In the genomic region with DNA sequence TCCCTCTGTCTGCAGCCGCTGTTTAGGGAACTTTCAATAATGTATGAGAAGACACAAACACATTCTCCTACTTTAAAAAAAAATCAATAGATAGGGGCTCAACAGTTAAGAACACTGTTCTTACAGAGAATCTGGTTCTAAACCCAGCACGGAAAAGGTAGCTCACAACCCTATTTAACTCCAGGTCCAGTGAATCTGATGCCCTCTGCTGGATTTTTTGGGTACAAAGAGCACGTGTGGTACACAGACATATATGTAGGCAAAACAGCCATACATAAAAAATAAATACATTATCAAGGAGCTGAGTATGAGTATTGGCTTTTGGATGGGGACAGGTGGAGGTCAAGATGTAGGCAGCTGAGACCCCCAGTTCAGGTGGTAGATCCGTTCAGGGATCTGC, we compare ENCODE assay signal across 9 mouse cellular contexts. TPM values are rescaled to one million over a fixed set of nuclear protein-coding genes. Genes with fewer than 3 reads are reported as not detected.
A peak's percentile ranks its signal among the peaks of the same experiment; 100 is the strongest.
DNase-seq lines count a peak whose midpoint lies in the region; ATAC-seq and TF ChIP-seq lines count a peak whose summit lies in the region.
"Had no signal": no experiment of that assay in that cellular context is flagged by ENCODE, and none has a peak within 500 bp of the region (broad histone marks: within the 10 kb centered on the region; RNA-seq: fewer than 3 reads in every experiment).

No protein-coding gene starts in this region.

- H3K4me3 ChIP-seq in kidney, postnatal 0 days (replicated peaks; ENCODE audit: low read depth, low read length): no peak overlapping the region
- H3K4me3 ChIP-seq in kidney, embryonic 15.5 days (replicated peaks): no peak overlapping the region
- H3K4me3 ChIP-seq in embryonic facial prominence, embryonic 14.5 days (ENCODE audit: low read depth, low read length): no peak overlapping the region
- no peak overlapping the region for H3K4me3 ChIP-seq in forebrain, embryonic 12.5 days (replicated peaks)
- H3K4me3 ChIP-seq in forebrain, embryonic 15.5 days: no peak overlapping the region
- H3K4me3 ChIP-seq: limb, embryonic 13.5 days had no signal

- no peaks in the 10 kb centered on the region for H3K9me3 ChIP-seq in kidney, postnatal 0 days (replicated peaks; ENCODE audit: low read length)
- no peaks in the 10 kb centered on the region for H3K9me3 ChIP-seq in kidney, embryonic 15.5 days (replicated peaks)
- H3K9me3 ChIP-seq in embryonic facial prominence, embryonic 14.5 days (ENCODE audit: control insufficient read depth, low read length): no peaks in the 10 kb centered on the region
- no peaks in the 10 kb centered on the region for H3K9me3 ChIP-seq in forebrain, embryonic 12.5 days
- no peaks in the 10 kb centered on the region for H3K9me3 ChIP-seq in forebrain, embryonic 15.5 days
- H3K9me3 ChIP-seq: limb, embryonic 13.5 days had no signal

- no peaks in the 10 kb centered on the region for H3K27me3 ChIP-seq in kidney, postnatal 0 days (ENCODE audit: insufficient read depth, low read length)
- no peaks in the 10 kb centered on the region for H3K27me3 ChIP-seq in kidney, embryonic 15.5 days
- H3K27me3 ChIP-seq in embryonic facial prominence, embryonic 14.5 days (replicated peaks; ENCODE audit: control insufficient read depth, insufficient read depth, low read length): no peaks in the 10 kb centered on the region
- H3K27me3 ChIP-seq in forebrain, embryonic 12.5 days: no peaks in the 10 kb centered on the region
- H3K27me3 ChIP-seq in forebrain, embryonic 15.5 days: no peaks in the 10 kb centered on the region
- H3K27me3 ChIP-seq: limb, embryonic 13.5 days had no signal

- H3K4me1 ChIP-seq in kidney, postnatal 0 days (replicated peaks; ENCODE audit: insufficient read depth, low read length): no peaks in the 10 kb centered on the region
- H3K4me1 ChIP-seq in kidney, embryonic 15.5 days: no peaks in the 10 kb centered on the region
- no peaks in the 10 kb centered on the region for H3K4me1 ChIP-seq in embryonic facial prominence, embryonic 14.5 days (ENCODE audit: control insufficient read depth, insufficient read depth, low read length)
- H3K4me1 ChIP-seq in forebrain, embryonic 12.5 days: no peaks in the 10 kb centered on the region
- no peaks in the 10 kb centered on the region for H3K4me1 ChIP-seq in forebrain, embryonic 15.5 days
- H3K4me1 ChIP-seq: limb, embryonic 13.5 days had no signal

- no peak overlapping the region for H3K9ac ChIP-seq in kidney, postnatal 0 days (ENCODE audit: low read depth, low read length)
- H3K9ac ChIP-seq in kidney, embryonic 15.5 days: no peak overlapping the region
- H3K9ac ChIP-seq in embryonic facial prominence, embryonic 14.5 days (ENCODE audit: low read depth, low read length): no peak overlapping the region
- no peak overlapping the region for H3K9ac ChIP-seq in forebrain, embryonic 12.5 days
- no peak overlapping the region for H3K9ac ChIP-seq in forebrain, embryonic 15.5 days (replicated peaks)
- H3K9ac ChIP-seq: limb, embryonic 13.5 days had no signal

- ATAC-seq in kidney, postnatal 0 days (replicated peaks; ENCODE audit: low FRiP score, low read depth): no peak
- no peak for ATAC-seq in kidney, embryonic 15.5 days (replicated peaks; ENCODE audit: low FRiP score)
- peak; percentile 51 for ATAC-seq in CD4-positive, CD25-positive, alpha-beta regulatory T cell, adult 4 months
- no peak for ATAC-seq in embryonic facial prominence, embryonic 14.5 days (ENCODE audit: low read depth)
- no peak for ATAC-seq in forebrain, embryonic 12.5 days (ENCODE audit: low FRiP score)
- no peak for ATAC-seq in forebrain, embryonic 15.5 days (replicated peaks)

- peak; percentile 78 for TF ChIP-seq CTCF in kidney, postnatal 0 days (IDR thresholded peaks at IDR 0.05; ENCODE audit: low read depth)

- no peak overlapping the region for H3K4me2 ChIP-seq in kidney, postnatal 0 days (ENCODE audit: low read length)
- H3K4me2 ChIP-seq in kidney, embryonic 15.5 days: no peak overlapping the region
- H3K4me2 ChIP-seq in embryonic facial prominence, embryonic 14.5 days (ENCODE audit: low read depth, low read length): no peak overlapping the region
- no peak overlapping the region for H3K4me2 ChIP-seq in forebrain, embryonic 12.5 days
- H3K4me2 ChIP-seq in forebrain, embryonic 15.5 days (replicated peaks): no peak overlapping the region
- H3K4me2 ChIP-seq: limb, embryonic 13.5 days had no signal

- DNase-seq in kidney, postnatal 0 days (ENCODE audit: low spot score): peak; percentile 71
- DNase-seq in Muller cell, postnatal 12 days (ENCODE audit: inconsistent ontology term): peak; percentile 13
- peak; percentile 63 for DNase-seq in embryonic facial prominence, embryonic 14.5 days (ENCODE audit: low spot score)
- DNase-seq in spleen, postnatal 36 days (ENCODE audit: low spot score in 2 of 2): peak; percentile 18 to 24

- H3K36me3 ChIP-seq in kidney, postnatal 0 days (ENCODE audit: insufficient read depth, low read length): no peaks in the 10 kb centered on the region
- H3K36me3 ChIP-seq in kidney, embryonic 15.5 days: no peaks in the 10 kb centered on the region
- no peaks in the 10 kb centered on the region for H3K36me3 ChIP-seq in embryonic facial prominence, embryonic 14.5 days (ENCODE audit: control insufficient read depth, insufficient read depth, low read length)
- no peaks in the 10 kb centered on the region for H3K36me3 ChIP-seq in forebrain, embryonic 12.5 days (replicated peaks)
- H3K36me3 ChIP-seq in forebrain, embryonic 15.5 days: no peaks in the 10 kb centered on the region
- H3K36me3 ChIP-seq: limb, embryonic 13.5 days had no signal

- H3K27ac ChIP-seq in kidney, postnatal 0 days: no peak overlapping the region
- no peak overlapping the region for H3K27ac ChIP-seq in kidney, embryonic 15.5 days
- no peak overlapping the region for H3K27ac ChIP-seq in embryonic facial prominence, embryonic 14.5 days (replicated peaks; ENCODE audit: low read depth, low read length)
- H3K27ac ChIP-seq in forebrain, embryonic 12.5 days: no peak overlapping the region
- no peak overlapping the region for H3K27ac ChIP-seq in forebrain, embryonic 15.5 days (replicated peaks)
- H3K27ac ChIP-seq: limb, embryonic 13.5 days had no signal

- 59% methylated on average over 4 of the region's 4 CpGs for WGBS in kidney, postnatal 0 days
- WGBS in kidney, embryonic 15.5 days: 55% methylated on average over 4 of the region's 4 CpGs
- 43% methylated on average over 4 of the region's 4 CpGs for WGBS in embryonic facial prominence, embryonic 14.5 days
- 57% methylated on average over 4 of the region's 4 CpGs for WGBS in forebrain, embryonic 12.5 days
- WGBS in forebrain, embryonic 15.5 days: 49% methylated on average over 4 of the region's 4 CpGs

RNA-seq across cellular contexts. Expression of a gene that starts 29.9 kb away (rescaled TPM):
- polyA plus RNA-seq in kidney, postnatal 0 days (2015; fragmentation: Nextera tagmentation; extraction: Ambion mirVana): 16.9 and 17.8 TPM in 2 replicates
- 17.2 and 18.9 TPM in 2 replicates for polyA plus RNA-seq in kidney, embryonic 15.5 days (2015; fragmentation: Nextera tagmentation; extraction: Ambion mirVana)
- 1 to 10 TPM; 5.1 to 8.6 TPM for polyA plus RNA-seq in CD4-positive, CD25-positive, alpha-beta regulatory T cell, adult 4 months (2017; shearing (Covaris generic))
- 18.7 and 19.1 TPM in 2 replicates for polyA plus RNA-seq in embryonic facial prominence, embryonic 14.5 days (2014; fragmentation: Nextera tagmentation; extraction: Ambion mirVana)
- polyA plus RNA-seq in forebrain, embryonic 12.5 days (2016; fragmentation: Nextera tagmentation; extraction: Ambion mirVana): 24.1 and 27.8 TPM in 2 replicates
- polyA plus RNA-seq in forebrain, embryonic 15.5 days (2015; fragmentation: Nextera tagmentation; extraction: Ambion mirVana): 20.3 and 22.0 TPM in 2 replicates

Comparison
In these comparisons a context has a peak if more than half of its experiments do, and no peak if none do; other contexts are left out.
1. DNase-seq: peak in every context shown above with its lines; median percentile 71 in kidney, postnatal 0 days; 63 in embryonic facial prominence, embryonic 14.5 days; 21 in spleen, postnatal 36 days; 13 in Muller cell, postnatal 12 days.